Mouse (Mus musculus) C2C12 (cell line): ENCODE results near the gene Tgfbi. TPM values are rescaled to one million over a fixed set of nuclear protein-coding genes. Genes with fewer than 3 reads are reported as not detected.

Experiments used
- H3K27me3 ChIP-seq: one replicate; pipeline ENCODE4 v1.6.1; 2011; ENCODE audit not compliant: control insufficient read depth, insufficient read depth, insufficient read length
- H3K36me3 ChIP-seq: one replicate; pipeline ENCODE4 v1.6.1; 2011; ENCODE audit not compliant: control insufficient read depth, insufficient read depth
- H3K4me3 ChIP-seq: one replicate; pipeline ENCODE4 v1.5.1; 2011; ENCODE audit warnings: mild to moderate bottlenecking, control low read depth; ENCODE audit not compliant: poor library complexity, insufficient read depth, severe bottlenecking
- H3K79me2 ChIP-seq: one replicate; pipeline ENCODE4 v1.6.1; 2011; ENCODE audit not compliant: control insufficient read depth, insufficient read depth
- H3K79me3 ChIP-seq: one replicate; pipeline ENCODE4 v1.6.1; 2011; ENCODE audit warnings: low read depth, control low read depth
- H3ac ChIP-seq: one replicate; pipeline ENCODE3; 2011; ENCODE audit warnings: low read depth; ENCODE audit not compliant: control insufficient read depth, insufficient read length
- CEBPB ChIP-seq: IDR thresholded peaks from one replicate; pipeline ENCODE4 v1.6.1; 2011; ENCODE audit warnings: low read depth, mild to moderate bottlenecking, control low read depth, moderate library complexity
- CTCF ChIP-seq: IDR thresholded peaks from one replicate; pipeline ENCODE4 v1.5.1; 2011; ENCODE audit not compliant: control insufficient read depth, insufficient read depth, insufficient read length
- FOSL1 ChIP-seq: IDR thresholded peaks from one replicate; pipeline ENCODE4 v1.8.0; 2011; ENCODE audit warnings: mild to moderate bottlenecking, low read length; ENCODE audit not compliant: poor library complexity, insufficient read depth, severe bottlenecking
- MAX ChIP-seq: IDR thresholded peaks from one replicate; pipeline ENCODE4 v1.6.1; 2011; ENCODE audit warnings: mild to moderate bottlenecking, control low read depth
- MYOD1 ChIP-seq: IDR thresholded peaks from one replicate; pipeline ENCODE4 v1.6.1; 2011; ENCODE audit warnings: low read depth; ENCODE audit not compliant: control insufficient read depth, insufficient read length
- MYOG ChIP-seq: IDR thresholded peaks from one replicate; pipeline ENCODE4 v1.6.1; 2011; ENCODE audit not compliant: control insufficient read depth, insufficient read length; ENCODE audit errors: extremely low read depth
- USF1 ChIP-seq: IDR thresholded peaks from one replicate; pipeline ENCODE4 v1.6.1; 2011; ENCODE audit warnings: low read depth, mild to moderate bottlenecking, control low read depth, moderate library complexity
- polyA plus RNA-seq: library from polyadenylated mRNA; unstranded; fragments of >200 nt; fragmentation: generic; extraction: Trizol; gene quantifications from one replicate; pipeline ENCODE4 v1.2.1, GENCODE M21; 2012; ENCODE audit warnings: missing spikeins

Gene Tgfbi
- polyA plus RNA-seq, 1 experiment: 0.48 TPM

- no peaks in the 10 kb centered on the region for H3K36me3 ChIP-seq
- no peak overlapping the region for H3K4me3 ChIP-seq
- no peaks in the 10 kb centered on the region for H3K79me3 ChIP-seq
- H3K27me3 ChIP-seq: no peaks in the 10 kb centered on the region
- TF ChIP-seq MYOD1 (no peak), MYOG (no peak), USF1 (no peak), FOSL1 (no peak), CTCF (no peak), MAX (no peak), CEBPB (no peak)
- no peaks in the 10 kb centered on the region for H3K79me2 ChIP-seq
- H3ac ChIP-seq: no peak overlapping the region
Observed at GRCm38 (mm10) chr13:56599511-56599910, 9.8 kb upstream of the Tgfbi start.

- H3K36me3 ChIP-seq: no peaks in the 10 kb centered on the region
Observed at GRCm38 (mm10) chr13:56600216-56600890, 9.0 kb upstream of the Tgfbi start.

GRCm38 (mm10) chr13:56601199-56601598, 8.1 kb upstream of the Tgfbi start:
- Histone ChIP-seq H3ac (no peak overlapping the region), H3K79me2 (no peaks in the 10 kb centered on the region), H3K79me3 (no peaks in the 10 kb centered on the region), H3K36me3 (no peaks in the 10 kb centered on the region), H3K4me3 (no peak overlapping the region), H3K27me3 (no peaks in the 10 kb centered on the region)
- TF ChIP-seq MAX (peak; percentile 81), MYOD1 (peak; percentile 79), USF1 (no peak), MYOG (no peak), FOSL1 (peak; percentile 38), CTCF (no peak), CEBPB (no peak)

More at GRCm38 (mm10) chr13:56600216-56600890, 9.0 kb upstream of the Tgfbi start:
- Histone ChIP-seq H3K79me3 (no peaks in the 10 kb centered on the region), H3ac (no peak overlapping the region), H3K27me3 (no peaks in the 10 kb centered on the region), H3K4me3 (no peak overlapping the region), H3K79me2 (no peaks in the 10 kb centered on the region)
- no peak for TF ChIP-seq CEBPB
- no peak for TF ChIP-seq USF1

GRCm38 (mm10) chr13:56605503-56605902, 3.8 kb upstream of the Tgfbi start:
- Histone ChIP-seq H3ac (no peak overlapping the region), H3K36me3 (no peaks in the 10 kb centered on the region), H3K79me2 (no peaks in the 10 kb centered on the region), H3K4me3 (no peak overlapping the region), H3K27me3 (no peaks in the 10 kb centered on the region), H3K79me3 (no peaks in the 10 kb centered on the region)
- TF ChIP-seq MYOD1 (no peak), CEBPB (no peak), CTCF (no peak), FOSL1 (no peak), MYOG (no peak), MAX (no peak), USF1 (no peak)

GRCm38 (mm10) chr13:56606724-56607123, 2.6 kb upstream of the Tgfbi start:
- Histone ChIP-seq H3ac (no peak overlapping the region), H3K27me3 (no peaks in the 10 kb centered on the region), H3K79me2 (no peaks in the 10 kb centered on the region), H3K36me3 (no peaks in the 10 kb centered on the region), H3K4me3 (no peak overlapping the region), H3K79me3 (no peaks in the 10 kb centered on the region)
- no peak for TF ChIP-seq CEBPB
- TF ChIP-seq MYOG: no peak
- TF ChIP-seq CTCF: no peak
- no peak for TF ChIP-seq MAX
- TF ChIP-seq MYOD1: no peak
- TF ChIP-seq FOSL1: no peak
- no peak for TF ChIP-seq USF1

GRCm38 (mm10) chr13:56607225-56607624, 2.1 kb upstream of the Tgfbi start:
- TF ChIP-seq USF1 (no peak), CTCF (no peak), MAX (no peak)
- no peaks in the 10 kb centered on the region for H3K27me3 ChIP-seq
- H3ac ChIP-seq: no peak overlapping the region
- H3K79me2 ChIP-seq: no peaks in the 10 kb centered on the region
- no peaks in the 10 kb centered on the region for H3K36me3 ChIP-seq
- H3K4me3 ChIP-seq: no peak overlapping the region
- H3K79me3 ChIP-seq: no peaks in the 10 kb centered on the region
